Mouse (Mus musculus): Measurements from ENCODE around the gene Sytl1. TPM values are rescaled to one million over a fixed set of nuclear protein-coding genes. Genes with fewer than 3 reads are reported as not detected.
A peak's percentile ranks its signal among the peaks of the same experiment; 100 is the strongest.

Gene Sytl1
- polyA plus RNA-seq, 2 experiments, result 15.7 to 23.3 TPM

DNA sequence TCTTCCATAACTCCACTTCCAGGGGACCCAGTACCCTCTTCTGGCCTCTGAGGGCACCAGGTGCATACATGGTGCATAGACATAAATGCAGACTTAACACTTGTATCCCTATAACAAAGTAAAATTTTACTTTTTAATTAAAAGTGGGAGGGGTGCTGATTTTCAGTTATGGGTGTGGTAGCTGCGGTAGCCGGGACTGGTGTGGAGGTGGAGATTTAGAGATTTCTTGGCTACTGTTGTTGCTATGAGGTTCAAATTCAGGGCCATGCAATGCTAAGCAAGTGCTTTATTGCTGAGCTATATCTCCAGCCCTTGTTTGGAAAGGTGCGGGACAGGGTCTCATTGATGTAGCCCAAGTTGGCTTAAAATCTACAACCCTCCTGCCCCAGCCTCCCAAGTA lies 44.2 kb downstream of the Sytl1 start:
- no peak for TF ChIP-seq POLR2A (IDR thresholded peaks at IDR 0.05; ENCODE audit: borderline replicate concordance, extremely low read depth, insufficient read depth, insufficient read length)
- Histone ChIP-seq H3K27me3 (ENCODE audit: control insufficient read depth, insufficient read depth, low read length) (0 out of 2 replicates have a peak, but pooled peaks cover 5% of the 10 kb centered on the region), H3K36me3 (ENCODE audit: control insufficient read depth, insufficient read depth, low read length) (no peaks in the 10 kb centered on the region), H3K9ac (ENCODE audit: low read depth, low read length, severe bottlenecking) (no peak overlapping the region), H3K4me3 (replicated peaks; ENCODE audit: low read length) (no peak overlapping the region), H3K9me3 (ENCODE audit: control insufficient read depth, low read length) (no peaks in the 10 kb centered on the region), H3K27ac (replicated peaks; ENCODE audit: low read depth, low read length) (no peak overlapping the region), H3K4me1 (ENCODE audit: control insufficient read depth, insufficient read depth, low read length) (peaks cover 9% of the 10 kb centered on the region; the same call in 1 of the 2 replicates), H3K4me2 (replicated peaks; ENCODE audit: low read depth, low read length, severe bottlenecking) (no peak overlapping the region)
- DNase-seq (ENCODE audit: low spot score) (no peak), ATAC-seq (ENCODE audit: low FRiP score, low read depth) (no peak)
- 87% methylated on average over 3 of the region's 3 CpGs for WGBS

GRCm38 (mm10) chr4:133217641-133218040 lies 45.3 kb downstream of the Sytl1 start:
- Histone ChIP-seq H3K4me1 (ENCODE audit: control insufficient read depth, insufficient read depth, low read length) (peaks cover 20% of the 10 kb centered on the region), H3K9ac (ENCODE audit: low read depth, low read length, severe bottlenecking) (no peak overlapping the region), H3K27me3 (ENCODE audit: control insufficient read depth, insufficient read depth, low read length) (peaks cover 16% of the 10 kb centered on the region), H3K9me3 (ENCODE audit: control insufficient read depth, low read length) (no peaks in the 10 kb centered on the region), H3K4me2 (replicated peaks; ENCODE audit: low read depth, low read length, severe bottlenecking) (no peak overlapping the region), H3K4me3 (replicated peaks; ENCODE audit: low read length) (no peak overlapping the region), H3K36me3 (ENCODE audit: control insufficient read depth, insufficient read depth, low read length) (no peaks in the 10 kb centered on the region), H3K27ac (replicated peaks; ENCODE audit: low read depth, low read length) (no peak overlapping the region)
- DNase-seq (ENCODE audit: low spot score) (peak; percentile 61), ATAC-seq (ENCODE audit: low FRiP score, low read depth) (no peak)
- no peak for TF ChIP-seq POLR2A (IDR thresholded peaks at IDR 0.05; ENCODE audit: borderline replicate concordance, extremely low read depth, insufficient read depth, insufficient read length)
- WGBS, result 1% methylated on average over 5 of the region's 5 CpGs

GRCm38 (mm10) chr4:133213661-133214060 lies 49.3 kb downstream of the Sytl1 start:
- no peak for TF ChIP-seq POLR2A (IDR thresholded peaks at IDR 0.05; ENCODE audit: borderline replicate concordance, extremely low read depth, insufficient read depth, insufficient read length)

GRCm38 (mm10) chr4:133213268-133213590 lies 49.7 kb downstream of the Sytl1 start:
- Histone ChIP-seq H3K4me2 (replicated peaks; ENCODE audit: low read depth, low read length, severe bottlenecking) (peak overlapping the region; percentile 99), H3K9me3 (ENCODE audit: control insufficient read depth, low read length) (no peaks in the 10 kb centered on the region), H3K4me1 (ENCODE audit: control insufficient read depth, insufficient read depth, low read length) (peaks cover 21% of the 10 kb centered on the region), H3K27ac (replicated peaks; ENCODE audit: low read depth, low read length) (no peak overlapping the region), H3K27me3 (ENCODE audit: control insufficient read depth, insufficient read depth, low read length) (peaks cover 18% of the 10 kb centered on the region), H3K4me3 (replicated peaks; ENCODE audit: low read length) (peak overlapping the region; percentile 65), H3K36me3 (ENCODE audit: control insufficient read depth, insufficient read depth, low read length) (no peaks in the 10 kb centered on the region), H3K9ac (ENCODE audit: low read depth, low read length, severe bottlenecking) (no peak overlapping the region)
- 0% methylated on average over 9 of the region's 9 CpGs for WGBS
- ATAC-seq (ENCODE audit: low FRiP score, low read depth) (no peak), DNase-seq (ENCODE audit: low spot score) (no peak)
- no peak for TF ChIP-seq POLR2A (IDR thresholded peaks at IDR 0.05; ENCODE audit: borderline replicate concordance, extremely low read depth, insufficient read depth, insufficient read length)

More at GRCm38 (mm10) chr4:133213661-133214060, 49.3 kb downstream of the Sytl1 start:
- Histone ChIP-seq H3K4me3 (replicated peaks; ENCODE audit: low read length) (no peak overlapping the region), H3K9me3 (ENCODE audit: control insufficient read depth, low read length) (no peaks in the 10 kb centered on the region), H3K4me2 (replicated peaks; ENCODE audit: low read depth, low read length, severe bottlenecking) (peak overlapping the region; percentile 99), H3K36me3 (ENCODE audit: control insufficient read depth, insufficient read depth, low read length) (no peaks in the 10 kb centered on the region), H3K27ac (replicated peaks; ENCODE audit: low read depth, low read length) (no peak overlapping the region), H3K9ac (ENCODE audit: low read depth, low read length, severe bottlenecking) (no peak overlapping the region), H3K4me1 (ENCODE audit: control insufficient read depth, insufficient read depth, low read length) (peaks cover 21% of the 10 kb centered on the region), H3K27me3 (ENCODE audit: control insufficient read depth, insufficient read depth, low read length) (peaks cover 18% of the 10 kb centered on the region)
- no peak for DNase-seq (ENCODE audit: low spot score)
- no peak for ATAC-seq (ENCODE audit: low FRiP score, low read depth)
- 16% methylated on average over 10 of the region's 10 CpGs for WGBS

GRCm38 (mm10) chr4:133212562-133213267 lies 50.2 kb downstream of the Sytl1 start:
- ATAC-seq (ENCODE audit: low FRiP score, low read depth), result peak; percentile 83
- no peak for TF ChIP-seq POLR2A (IDR thresholded peaks at IDR 0.05; ENCODE audit: borderline replicate concordance, extremely low read depth, insufficient read depth, insufficient read length)
- Histone ChIP-seq H3K27me3 (ENCODE audit: control insufficient read depth, insufficient read depth, low read length) (peaks cover 18% of the 10 kb centered on the region), H3K4me2 (replicated peaks; ENCODE audit: low read depth, low read length, severe bottlenecking) (peak overlapping the region; percentile 99), H3K9ac (ENCODE audit: low read depth, low read length, severe bottlenecking) (peak overlapping the region; percentile 64; the same call in 1 of the 2 replicates), H3K9me3 (ENCODE audit: control insufficient read depth, low read length) (no peaks in the 10 kb centered on the region), H3K36me3 (ENCODE audit: control insufficient read depth, insufficient read depth, low read length) (no peaks in the 10 kb centered on the region), H3K4me3 (replicated peaks; ENCODE audit: low read length) (peak overlapping the region; percentile 65), H3K4me1 (ENCODE audit: control insufficient read depth, insufficient read depth, low read length) (peaks cover 21% of the 10 kb centered on the region), H3K27ac (replicated peaks; ENCODE audit: low read depth, low read length) (no peak overlapping the region)
- peak; percentile 77 for DNase-seq (ENCODE audit: low spot score)
- WGBS, result 3% methylated on average over 36 of the region's 44 CpGs
